Mouse (Mus musculus): ENCODE measurements around the gene Wdhd1.

GRCm38 (mm10) chr14:47249839-47250238 lies 26.8 kb downstream of the Wdhd1 start:
- TF ChIP-seq CTCF (IDR thresholded peaks at IDR 0.05; ENCODE audit: low read depth): peak; percentile 49; the same call in 1 of the 2 replicates
- TF ChIP-seq EP300 (IDR thresholded peaks at IDR 0.05; ENCODE audit: low read depth): no peak

Data from liver, embryonic 14.5 days (tissue).